Mouse (Mus musculus) brain, embryonic 14.5 days (tissue): Measurements from ENCODE around the gene Bak1.

ENCODE experiments used
- CTCF ChIP-seq: fragments of 200-500 bp; IDR thresholded peaks from 2 replicates; pipeline ENCODE4 v1.5.1; 2012; ENCODE audit warnings: inconsistent platforms, mild to moderate bottlenecking, moderate library complexity, borderline replicate concordance; ENCODE audit not compliant: insufficient read depth, insufficient read length; ENCODE audit errors: extremely low read depth
- POLR2A ChIP-seq: fragments of 200-500 bp; IDR thresholded peaks from 2 replicates; pipeline ENCODE4 v1.6.1; 2012; ENCODE audit warnings: mild to moderate bottlenecking, inconsistent platforms, borderline replicate concordance; ENCODE audit not compliant: poor library complexity, insufficient read depth, insufficient read length, severe bottlenecking; ENCODE audit errors: extremely low read depth

GRCm38 (mm10) chr17:27028909-27029308 lies at the start of gene Bak1:
- TF ChIP-seq POLR2A (no peak), CTCF (no peak)
